Mouse (Mus musculus) liver, embryonic 12.5 days (tissue): ENCODE measurements around the gene Gpkow. TPM values are rescaled to one million over a fixed set of nuclear protein-coding genes. Genes with fewer than 3 reads are reported as not detected.
A peak's percentile ranks its signal among the peaks of the same experiment; 100 is the strongest.
"Not testable (repeated sequence)": the region's sequence is repeated elsewhere in the genome, so short reads cannot be mapped to it uniquely, and the experiment has no call there.

ENCODE experiments used
- ATAC-seq: fragments of 200-750 bp; cut with Nextera tagmentation; 2 replicates; pipeline ENCODE4 v1.8.0; 2017; ENCODE audit warnings: moderate number of reproducible peaks, mild to moderate bottlenecking, moderate library complexity
- H3K27ac ChIP-seq: fragments of 300-500 bp; sonication (generic); 2 replicates; pipeline ENCODE4 v1.5.1; 2016; ENCODE audit warnings: mild to moderate bottlenecking
- H3K27me3 ChIP-seq: fragments of 300-500 bp; sonication (generic); replicated peaks from 2 replicates; pipeline ENCODE4 v1.6.1; 2016; ENCODE audit warnings: mild to moderate bottlenecking, moderate library complexity
- H3K36me3 ChIP-seq: fragments of 300-500 bp; sonication (generic); 2 replicates; pipeline ENCODE4 v1.6.1; 2016; ENCODE audit warnings: mild to moderate bottlenecking, moderate library complexity
- H3K4me1 ChIP-seq: fragments of 300-500 bp; sonication (generic); 2 replicates; pipeline ENCODE4 v1.6.1; 2016
- H3K4me2 ChIP-seq: fragments of 300-500 bp; sonication (generic); 2 replicates; pipeline ENCODE4 v1.6.1; 2016; ENCODE audit warnings: mild to moderate bottlenecking, moderate library complexity
- H3K4me3 ChIP-seq: fragments of 300-500 bp; sonication (generic); 2 replicates; pipeline ENCODE4 v1.5.1; 2016; ENCODE audit warnings: mild to moderate bottlenecking, moderate library complexity
- H3K9ac ChIP-seq: fragments of 300-500 bp; sonication (generic); 2 replicates; pipeline ENCODE4 v1.6.1; 2016; ENCODE audit warnings: mild to moderate bottlenecking, moderate library complexity
- H3K9me3 ChIP-seq: fragments of 300-500 bp; sonication (generic); replicated peaks from 2 replicates; pipeline ENCODE4 v1.6.1; 2016; ENCODE audit warnings: mild to moderate bottlenecking, moderate library complexity
- WGBS: fragments of 180-500 bp; shearing (Covaris S2); methylation state at CpG from one replicate; pipeline ENCODE4 v1.1.7; 2016; ENCODE audit not compliant: insufficient replicate concordance; 5-methylcytosine and 5-hydroxymethylcytosine counted together
- polyA plus RNA-seq: library from polyadenylated mRNA; unstranded; fragments of >200 nt; fragmentation: Nextera tagmentation; extraction: Ambion mirVana; gene quantifications from 2 replicates; pipeline ENCODE4 v1.2.1, GENCODE M21; 2016

Gene Gpkow
- polyA plus RNA-seq, 1 experiment from 2014 or later: 18.9 TPM

- Histone ChIP-seq H3K4me2 (no peak overlapping the region), H3K9me3 (no peaks in the 10 kb centered on the region), H3K4me3 (no peak overlapping the region), H3K27ac (no peak overlapping the region), H3K27me3 (no peaks in the 10 kb centered on the region), H3K36me3 (no peaks in the 10 kb centered on the region), H3K9ac (no peak overlapping the region), H3K4me1 (no peaks in the 10 kb centered on the region)
- WGBS: 32% methylated on average over 4 of the region's 4 CpGs
- no peak for ATAC-seq
These were observed 4.1 kb upstream of the Gpkow start for GRCm38 (mm10) chrX:7692862-7693261.

- H3K9ac ChIP-seq: no peak overlapping the region
- H3K4me1 ChIP-seq: peaks cover 8% of the 10 kb centered on the region
- no peaks in the 10 kb centered on the region for H3K27me3 ChIP-seq
- WGBS: 39% methylated on average over 6 of the region's 6 CpGs
- H3K9me3 ChIP-seq: no peaks in the 10 kb centered on the region
- H3K36me3 ChIP-seq: peaks cover 27% of the 10 kb centered on the region
- ATAC-seq: peak; percentile 40
- H3K4me2 ChIP-seq: peak overlapping the region; percentile 46
- no peak overlapping the region for H3K4me3 ChIP-seq
- no peak overlapping the region for H3K27ac ChIP-seq
These were observed 411 bp upstream of the Gpkow start for GRCm38 (mm10) chrX:7696520-7696919.

GRCm38 (mm10) chrX:7713764-7714134 is 16.8 kb downstream of the Gpkow start:
- H3K4me1 ChIP-seq, H3K36me3 ChIP-seq, H3K9me3 ChIP-seq, H3K27me3 ChIP-seq, H3K27ac ChIP-seq: not testable (repeated sequence)
- H3K4me3 ChIP-seq: peak overlapping the region; percentile 54
- peak overlapping the region; percentile 44 for H3K9ac ChIP-seq
- peak; percentile 41 for ATAC-seq
- peak overlapping the region; percentile 63 for H3K4me2 ChIP-seq
- 15% methylated on average over 5 of the region's 12 CpGs for WGBS

GRCm38 (mm10) chrX:7714135-7714899 is 17.4 kb downstream of the Gpkow start, which contains the start of gene Wdr45:
TSS of gene Wdr45 (plus strand) at chrX:7714333.
- not testable (repeated sequence) for H3K4me1 ChIP-seq, H3K27ac ChIP-seq, H3K27me3 ChIP-seq, H3K9me3 ChIP-seq, H3K36me3 ChIP-seq
- Histone ChIP-seq H3K4me3 (peak within 1 kb of the TSS; percentile 54), H3K4me2 (peak within 1 kb of the TSS; percentile 63), H3K9ac (peak within 1 kb of the TSS; percentile 44)
- ATAC-seq: peak; percentile 94
- WGBS: 10% methylated on average over 39 of the region's 60 CpGs

- H3K9me3 ChIP-seq, H3K36me3 ChIP-seq, H3K27me3 ChIP-seq, H3K27ac ChIP-seq, H3K4me3 ChIP-seq, H3K9ac ChIP-seq, H3K4me1 ChIP-seq, ATAC-seq, H3K4me2 ChIP-seq: not testable (repeated sequence)
- WGBS: 20% methylated on average over 1 of the region's 1 CpGs
These were observed 19.1 kb downstream of the Gpkow start for GRCm38 (mm10) chrX:7716058-7716457.

GRCm38 (mm10) chrX:7721514-7722281 is 24.8 kb downstream of the Gpkow start, which contains the start of gene Gm45208:
TSS of gene Gm45208 (plus strand) at chrX:7722245.
- no peaks in the 10 kb centered on the region for H3K27me3 ChIP-seq
- H3K4me3 ChIP-seq: peak within 1 kb of the TSS; percentile 68
- peak; percentile 92 for ATAC-seq
- peaks cover 5% of the 10 kb centered on the region for H3K4me1 ChIP-seq
- H3K27ac ChIP-seq: peak within 1 kb of the TSS; percentile 85
- peak within 1 kb of the TSS; percentile 74 for H3K4me2 ChIP-seq
- 10% methylated on average over 22 of the region's 22 CpGs for WGBS
- H3K9me3 ChIP-seq: no peaks in the 10 kb centered on the region
- H3K36me3 ChIP-seq: peaks cover 26% of the 10 kb centered on the region
- peak within 1 kb of the TSS; percentile 69 for H3K9ac ChIP-seq

GRCm38 (mm10) chrX:7722282-7722611 is 25.3 kb downstream of the Gpkow start:
- Histone ChIP-seq H3K27me3 (no peaks in the 10 kb centered on the region), H3K27ac (peak overlapping the region; percentile 85), H3K9me3 (no peaks in the 10 kb centered on the region), H3K9ac (peak overlapping the region; percentile 69), H3K4me1 (peaks cover 6% of the 10 kb centered on the region), H3K4me3 (peak overlapping the region; percentile 68), H3K36me3 (peaks cover 32% of the 10 kb centered on the region), H3K4me2 (peak overlapping the region; percentile 74)
- WGBS: 15% methylated on average over 11 of the region's 11 CpGs
- ATAC-seq: no peak

GRCm38 (mm10) chrX:7722691-7723090 is 25.8 kb downstream of the Gpkow start:
- 16% methylated on average over 4 of the region's 4 CpGs for WGBS
- ATAC-seq: no peak
- Histone ChIP-seq H3K4me2 (peak overlapping the region; percentile 74), H3K9me3 (no peaks in the 10 kb centered on the region), H3K27me3 (no peaks in the 10 kb centered on the region), H3K9ac (peak overlapping the region; percentile 69), H3K4me1 (peaks cover 11% of the 10 kb centered on the region), H3K36me3 (peaks cover 36% of the 10 kb centered on the region), H3K4me3 (peak overlapping the region; percentile 68), H3K27ac (peak overlapping the region; percentile 85)

- Histone ChIP-seq H3K9me3 (no peaks in the 10 kb centered on the region), H3K4me2 (no peak overlapping the region), H3K36me3 (peaks cover 37% of the 10 kb centered on the region), H3K27me3 (no peaks in the 10 kb centered on the region), H3K4me1 (peaks cover 19% of the 10 kb centered on the region), H3K9ac (no peak overlapping the region), H3K27ac (no peak overlapping the region), H3K4me3 (no peak overlapping the region)
- WGBS: 73% methylated on average over 7 of the region's 7 CpGs
- ATAC-seq: no peak
These were observed 27.2 kb downstream of the Gpkow start for GRCm38 (mm10) chrX:7724135-7724534.

- ATAC-seq: no peak
- H3K4me2 ChIP-seq: no peak overlapping the region
- WGBS: 84% methylated on average over 12 of the region's 12 CpGs
These were observed 28.9 kb downstream of the Gpkow start for GRCm38 (mm10) chrX:7725841-7726240.

GRCm38 (mm10) chrX:7727176-7727575 is 30.2 kb downstream of the Gpkow start:
- no peak overlapping the region; the same call in 1 of the 2 replicates for H3K27ac ChIP-seq
- ATAC-seq: no peak
- no peak overlapping the region for H3K4me2 ChIP-seq

More at GRCm38 (mm10) chrX:7725841-7726240, 28.9 kb downstream of the Gpkow start:
- peaks cover 37% of the 10 kb centered on the region for H3K36me3 ChIP-seq
- H3K4me1 ChIP-seq: peaks cover 20% of the 10 kb centered on the region
- no peaks in the 10 kb centered on the region for H3K9me3 ChIP-seq
- H3K4me3 ChIP-seq: no peak overlapping the region
- H3K9ac ChIP-seq: no peak overlapping the region
- H3K27me3 ChIP-seq: no peaks in the 10 kb centered on the region
- H3K27ac ChIP-seq: no peak overlapping the region

GRCm38 (mm10) chrX:7728215-7728921 is 31.4 kb downstream of the Gpkow start, which contains the start of gene Praf2:
TSS of gene Praf2 (plus strand) at chrX:7728439.
- peak within 1 kb of the TSS; percentile 53 for H3K4me3 ChIP-seq
- peak within 1 kb of the TSS; percentile 55 for H3K9ac ChIP-seq
- H3K4me2 ChIP-seq: peak within 1 kb of the TSS; percentile 72
- H3K27me3 ChIP-seq: no peaks in the 10 kb centered on the region
- peak within 1 kb of the TSS; percentile 69 for H3K27ac ChIP-seq
- H3K36me3 ChIP-seq: peaks cover 37% of the 10 kb centered on the region
- no peaks in the 10 kb centered on the region for H3K9me3 ChIP-seq
- H3K4me1 ChIP-seq: peaks cover 16% of the 10 kb centered on the region
- peak; percentile 91 for ATAC-seq
- WGBS: 10% methylated on average over 42 of the region's 42 CpGs

More at GRCm38 (mm10) chrX:7727176-7727575, 30.2 kb downstream of the Gpkow start:
- Histone ChIP-seq H3K4me3 (no peak overlapping the region), H3K9me3 (no peaks in the 10 kb centered on the region), H3K36me3 (peaks cover 37% of the 10 kb centered on the region), H3K9ac (no peak overlapping the region), H3K4me1 (peaks cover 20% of the 10 kb centered on the region), H3K27me3 (no peaks in the 10 kb centered on the region)
- 87% methylated on average over 13 of the region's 13 CpGs for WGBS
